Mouse (Mus musculus) MEL (cell line): ENCODE data around the gene Arl14ep.

Source experiments
- CTCF ChIP-seq, 3 experiments: IDR thresholded peaks in 2 of 3; conservative IDR thresholded peaks in 1 of 3; 2 replicates each; pipeline ENCODE4 v1.5.1; 2011 to 2012; ENCODE audit warnings: low read length in 3 of 3, low read depth in 2 of 3, mild to moderate bottlenecking in 2 of 3, improper control_type of control experiment in 1 of 3, inconsistent platforms in 1 of 3, mixed read lengths in 1 of 3, moderate library complexity in 1 of 3; ENCODE audit not compliant: control insufficient read depth in 1 of 3, insufficient read depth in 1 of 3, poor library complexity in 1 of 3, severe bottlenecking in 1 of 3
- NRF1 ChIP-seq: IDR thresholded peaks from 2 replicates; pipeline ENCODE4 v1.6.1; 2014; ENCODE audit warnings: low read depth, mild to moderate bottlenecking, inconsistent platforms, low read length, improper control_type of control experiment, moderate library complexity; ENCODE audit not compliant: poor library complexity, insufficient read depth, severe bottlenecking
- POLR2A ChIP-seq, 2 experiments: IDR thresholded peaks; 2 replicates each; pipeline ENCODE4 v1.6.1; 2011 to 2012; ENCODE audit warnings: low read length in 2 of 2, mild to moderate bottlenecking in 2 of 2, control low read depth in 1 of 2, improper control_type of control experiment in 1 of 2, low read depth in 1 of 2, moderate library complexity in 1 of 2; ENCODE audit not compliant: control insufficient read depth in 1 of 2, insufficient read depth in 1 of 2, poor library complexity in 1 of 2
- TAL1 ChIP-seq: IDR thresholded peaks from 2 replicates; pipeline ENCODE4 v1.6.1; 2012; ENCODE audit warnings: mild to moderate bottlenecking, inconsistent platforms, low read length, moderate library complexity, mixed read lengths
- ZKSCAN1 ChIP-seq: IDR thresholded peaks from 2 replicates; pipeline ENCODE4 v1.6.1; 2012; ENCODE audit warnings: low read depth, mild to moderate bottlenecking, inconsistent platforms, low read length, improper control_type of control experiment, moderate library complexity
- ZNF384 ChIP-seq: IDR thresholded peaks from 2 replicates; pipeline ENCODE4 v1.6.1; 2012; ENCODE audit warnings: low read depth, mild to moderate bottlenecking, inconsistent platforms, low read length, improper control_type of control experiment

GRCm38 (mm10) chr2:106972851-106973250, 1.4 kb downstream of the Arl14ep start:
- no peak for TF ChIP-seq TAL1
- TF ChIP-seq CTCF (IDR thresholded peaks at IDR 0.05 in 2 of 3, conservative IDR thresholded peaks at IDR 0.05 in 1 of 3; ENCODE audit: control insufficient read depth in 1 of 3, insufficient read depth in 1 of 3, low read depth in 2 of 3, low read length in 3 of 3, poor library complexity in 1 of 3, severe bottlenecking in 1 of 3) = no peak
- TF ChIP-seq ZNF384 = no peak
- no peak for TF ChIP-seq NRF1
- TF ChIP-seq POLR2A (IDR thresholded peaks at IDR 0.05; ENCODE audit: control insufficient read depth in 1 of 2, insufficient read depth in 1 of 2, low read depth in 1 of 2, low read length in 2 of 2, poor library complexity in 1 of 2) = no peak
- TF ChIP-seq ZKSCAN1 = no peak
